16 mouse cellular contexts compared by ENCODE assay signal in genomic region chr12:50112081-50112491, GRCm38 (mm10).
DNase-seq lines count a peak whose midpoint lies in the region; ATAC-seq lines count a peak whose summit lies in the region.
"Had no signal": no experiment of that assay in that cellular context is flagged by ENCODE, and none has a peak within 500 bp of the region (broad histone marks: within the 10 kb centered on the region; RNA-seq: fewer than 3 reads in every experiment).

No protein-coding gene starts in this region.

- intact Hi-C loops in left cerebral cortex, postnatal 36 days (cut with DNase I) = loop anchor here (5.0 kb wide), 2 partner anchors 160 to 720 kb away; no protein-coding TSS in a partner anchor

- H3K36me3 ChIP-seq in embryonic facial prominence, embryonic 10.5 days (replicated peaks) = no peaks in the 10 kb centered on the region
- H3K36me3 ChIP-seq in midbrain, embryonic 16.5 days (ENCODE audit: control insufficient read depth, insufficient read depth, low read length) = no peaks in the 10 kb centered on the region
- H3K36me3 ChIP-seq: embryonic facial prominence, embryonic 13.5 days had no signal

- no peak overlapping the region for H3K9ac ChIP-seq in midbrain, embryonic 16.5 days (ENCODE audit: low read depth, low read length)
- H3K9ac ChIP-seq: embryonic facial prominence, embryonic 13.5 days had no signal

- peaks cover 17% of the 10 kb centered on the region for H3K27me3 ChIP-seq in embryonic facial prominence, embryonic 10.5 days (replicated peaks; ENCODE audit: low read depth, poor library complexity, severe bottlenecking)
- H3K27me3 ChIP-seq in midbrain, embryonic 16.5 days (ENCODE audit: control insufficient read depth, insufficient read depth, low read depth, low read length) = no peaks in the 10 kb centered on the region
- H3K27me3 ChIP-seq: embryonic facial prominence, embryonic 13.5 days had no signal

- H3K4me2 ChIP-seq in midbrain, embryonic 16.5 days (ENCODE audit: low read length) = no peak overlapping the region
- H3K4me2 ChIP-seq: embryonic facial prominence, embryonic 13.5 days had no signal

- no peak overlapping the region for H3K27ac ChIP-seq in embryonic facial prominence, embryonic 10.5 days (replicated peaks)
- no peak overlapping the region for H3K27ac ChIP-seq in midbrain, embryonic 16.5 days (ENCODE audit: low read length)
- H3K27ac ChIP-seq: embryonic facial prominence, embryonic 13.5 days had no signal

- peaks cover 5% of the 10 kb centered on the region; the same call in 1 of the 2 replicates for H3K4me1 ChIP-seq in embryonic facial prominence, embryonic 10.5 days
- H3K4me1 ChIP-seq in midbrain, embryonic 16.5 days (ENCODE audit: control insufficient read depth, insufficient read depth, low read length) = no peaks in the 10 kb centered on the region
- H3K4me1 ChIP-seq: embryonic facial prominence, embryonic 13.5 days had no signal

- no peak overlapping the region for H3K4me3 ChIP-seq in embryonic facial prominence, embryonic 10.5 days
- H3K4me3 ChIP-seq in midbrain, embryonic 16.5 days (ENCODE audit: low read depth, low read length) = no peak overlapping the region
- H3K4me3 ChIP-seq: embryonic facial prominence, embryonic 13.5 days had no signal

- no peak for ATAC-seq in megakaryocyte progenitor cell, adult 5-6 weeks (replicated peaks; ENCODE audit: poor library complexity)
- no peak for ATAC-seq in midbrain, embryonic 16.5 days
- ATAC-seq: hindbrain, embryonic 16.5 days; Patski had no signal

- WGBS in embryonic facial prominence, embryonic 10.5 days = 82% methylated on average over 7 of the region's 7 CpGs
- 83% methylated on average over 7 of the region's 7 CpGs for WGBS in midbrain, embryonic 16.5 days

- H3K9me3 ChIP-seq in embryonic facial prominence, embryonic 10.5 days = no peaks in the 10 kb centered on the region
- no peaks in the 10 kb centered on the region for H3K9me3 ChIP-seq in midbrain, embryonic 16.5 days (replicated peaks; ENCODE audit: control insufficient read depth, low read length, poor library complexity, severe bottlenecking)
- H3K9me3 ChIP-seq: embryonic facial prominence, embryonic 13.5 days had no signal

- DNase-seq in layer of hippocampus, adult 11-12 months (ENCODE audit: low spot score) = peak; percentile 50
- DNase-seq in layer of hippocampus, adult 9-10 months (ENCODE audit: low spot score) = no peak
- peak; percentile 59 to 62 for DNase-seq in layer of hippocampus, adult 8-10 months (ENCODE audit: low spot score in 2 of 2)
- peak; percentile 64 to 66 for DNase-seq in left cerebral cortex, postnatal 36 days (ENCODE audit: low spot score in 2 of 2)
- no peak for DNase-seq in embryonic facial prominence, embryonic 10.5 days (ENCODE audit: low spot score)
- no peak for DNase-seq in urinary bladder, postnatal 10 days (ENCODE audit: low spot score)
- DNase-seq: cerebellum, postnatal 10 days; heart, postnatal 10 days; kidney, adult 2 months; liver; lung, adult 2 months had no signal

Comparison
In these comparisons a context has a peak if more than half of its experiments do, and no peak if none do; other contexts are left out.
1. DNase-seq: peak in layer of hippocampus, adult 11-12 months (single experiment), layer of hippocampus, adult 8-10 months (2 of 2) and left cerebral cortex, postnatal 36 days (2 of 2); none in layer of hippocampus, adult 9-10 months (single experiment), embryonic facial prominence, embryonic 10.5 days (single experiment) and urinary bladder, postnatal 10 days (single experiment).